Mouse (Mus musculus): ENCODE measurements at regions not wholly inside any gene's neighbourhood (a gene's known extent, or its start where the extent isn't known, plus 50 kb on each side); places are given as distances from the start of the nearest gene placed in this dataset.
"Not testable (repeated sequence)": the region's sequence is repeated elsewhere in the genome, so short reads cannot be mapped to it uniquely, and the experiment has no call there.

- TF ChIP-seq CTCF (IDR thresholded peaks at IDR 0.05); EP300 (IDR thresholded peaks at IDR 0.05; ENCODE audit: insufficient read depth, low read depth, low read length): not testable (repeated sequence)
These were observed 65.8 kb upstream of the Tbl1xr1 start for GRCm38 (mm10) chr3:22010700-22010991.
